ENCODE assay signal across 26 mouse cellular contexts in the genomic region with DNA sequence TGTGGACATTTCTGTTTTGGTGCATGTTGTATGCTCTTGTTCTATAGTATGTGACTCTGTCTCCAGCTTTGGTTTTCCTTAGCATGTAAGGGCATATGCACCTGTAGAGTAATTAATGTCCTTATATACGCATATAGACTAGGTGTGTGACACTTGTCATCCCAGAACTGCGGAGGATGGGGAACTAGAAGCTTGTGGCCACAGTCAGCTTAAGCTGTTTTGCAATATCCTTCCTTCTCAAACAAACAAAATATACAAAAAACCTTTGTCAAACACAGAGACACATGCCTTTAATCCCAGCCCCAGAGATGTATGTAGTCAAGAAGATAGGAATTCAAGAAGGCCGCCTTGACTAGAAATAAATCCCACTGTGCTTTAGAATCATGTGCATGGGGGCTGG. TPM values are rescaled to one million over a fixed set of nuclear protein-coding genes. Genes with fewer than 3 reads are reported as not detected.
"Had no signal": no experiment of that assay in that cellular context is flagged by ENCODE, and none has a peak within 500 bp of the region (broad histone marks: within the 10 kb centered on the region; RNA-seq: fewer than 3 reads in every experiment).

No protein-coding gene starts in this region.

- H3K9me3 ChIP-seq: heart, embryonic 10.5 days; heart, embryonic 12.5 days; hindbrain, embryonic 13.5 days; hindbrain, embryonic 15.5 days; kidney, embryonic 15.5 days; limb, embryonic 10.5 days; limb, embryonic 12.5 days; liver, embryonic 12.5 days had no signal

- H3K27me3 ChIP-seq: heart, embryonic 12.5 days; hindbrain, embryonic 13.5 days; hindbrain, embryonic 15.5 days; kidney, embryonic 15.5 days; limb, embryonic 12.5 days; liver, embryonic 12.5 days had no signal

- ATAC-seq: hindbrain, postnatal 0 days; intestine, embryonic 16.5 days; liver, embryonic 12.5 days had no signal

- DNase-seq: gastrocnemius, postnatal 25 days; heart, adult 18-20 months; heart, postnatal 10 days; kidney, adult 11 months; kidney, adult 2 months; kidney, adult 9 months; kidney, postnatal 14 days; kidney, postnatal 36 days; layer of hippocampus, adult 9-11 months; layer of hippocampus, postnatal 36 days; liver had no signal

- H3K9ac ChIP-seq: heart, embryonic 12.5 days; hindbrain, embryonic 13.5 days; hindbrain, embryonic 15.5 days; kidney, embryonic 15.5 days; limb, embryonic 12.5 days; liver, embryonic 12.5 days; liver, embryonic 14.5 days had no signal

- H3K27ac ChIP-seq: heart, embryonic 10.5 days; hindbrain, embryonic 13.5 days; hindbrain, embryonic 15.5 days; hindbrain, postnatal 0 days; kidney, embryonic 15.5 days; kidney, postnatal 0 days; limb, embryonic 10.5 days; limb, embryonic 12.5 days; liver, embryonic 12.5 days; liver, embryonic 14.5 days had no signal

- H3K4me1 ChIP-seq: heart, embryonic 10.5 days; heart, embryonic 12.5 days; hindbrain, embryonic 13.5 days; hindbrain, embryonic 15.5 days; kidney, embryonic 15.5 days; limb, embryonic 10.5 days; limb, embryonic 12.5 days; liver, embryonic 12.5 days had no signal

- H3K4me3 ChIP-seq: heart, embryonic 10.5 days; heart, embryonic 12.5 days; hindbrain, embryonic 13.5 days; hindbrain, embryonic 15.5 days; kidney, embryonic 15.5 days; limb, embryonic 10.5 days; limb, embryonic 12.5 days; liver, embryonic 12.5 days had no signal

- H3K4me2 ChIP-seq: heart, embryonic 12.5 days; hindbrain, embryonic 13.5 days; hindbrain, embryonic 15.5 days; kidney, embryonic 15.5 days; limb, embryonic 12.5 days; liver, embryonic 12.5 days had no signal

RNA-seq across cellular contexts. Expression of gene Liph, which starts 50.5 kb away (rescaled TPM):
- total RNA-seq: gastrocnemius, adult 8-10 months; gastrocnemius, postnatal 25 days; heart, adult 8-10 months; heart, postnatal 25 days had no signal
